Mouse (Mus musculus) forebrain, postnatal 0 days (tissue): ENCODE measurements at regions not wholly inside any gene's neighbourhood (a gene's known extent, or its start where the extent isn't known, plus 50 kb on each side); places are given as distances from the start of the nearest gene placed in this dataset.

Experiments used
- ATAC-seq: fragments of 200-750 bp; cut with Nextera tagmentation; 2 replicates; pipeline ENCODE4 v1.8.0; 2017; ENCODE audit warnings: mild to moderate bottlenecking, moderate library complexity
- DNase-seq: peaks from one replicate; pipeline ENCODE4 v3.0.0-alpha.2; 2015
- H3K27ac ChIP-seq: fragments of 300-500 bp; sonication (generic); 2 replicates; pipeline ENCODE4 v1.5.1; 2014; ENCODE audit warnings: low read depth, mild to moderate bottlenecking, antibody characterized with exemption, low read length, moderate library complexity, mixed read lengths
- H3K27me3 ChIP-seq: fragments of 300-500 bp; sonication (generic); 2 replicates; pipeline ENCODE4 v1.6.1; 2014; ENCODE audit warnings: mild to moderate bottlenecking, low read length, mixed read lengths; ENCODE audit not compliant: insufficient read depth
- H3K36me3 ChIP-seq: fragments of 300-500 bp; sonication (generic); 2 replicates; pipeline ENCODE4 v1.6.1; 2014; ENCODE audit warnings: mild to moderate bottlenecking, moderate library complexity; ENCODE audit not compliant: insufficient read depth
- H3K4me1 ChIP-seq: fragments of 300-500 bp; sonication (generic); 2 replicates; pipeline ENCODE4 v1.6.1; 2014; ENCODE audit warnings: antibody characterized with exemption; ENCODE audit not compliant: insufficient read depth
- H3K4me2 ChIP-seq: fragments of 300-500 bp; sonication (generic); 2 replicates; pipeline ENCODE4 v1.6.1; 2014; ENCODE audit warnings: low read depth, mild to moderate bottlenecking, moderate library complexity
- H3K4me3 ChIP-seq: fragments of 300-500 bp; sonication (generic); 2 replicates; pipeline ENCODE4 v1.5.1; 2014; ENCODE audit warnings: low read depth, low read length, mixed read lengths
- H3K9ac ChIP-seq: fragments of 300-500 bp; sonication (generic); 2 replicates; pipeline ENCODE4 v1.6.1; 2014; ENCODE audit warnings: mild to moderate bottlenecking
- H3K9me3 ChIP-seq: fragments of 300-500 bp; sonication (generic); 2 replicates; pipeline ENCODE4 v1.6.1; 2016; ENCODE audit warnings: low read length
- CTCF ChIP-seq: sonication (generic); IDR thresholded peaks from 2 replicates; pipeline ENCODE4 v1.5.1; 2016; ENCODE audit warnings: antibody characterized with exemption, control low read depth, low read depth
- WGBS: fragments of 180-500 bp; shearing (Covaris S2); extraction: QIAGEN DNeasy Blood & Tissue Kit; methylation state at CpG from one replicate; pipeline ENCODE4 v1.1.7; 2014; 5-methylcytosine and 5-hydroxymethylcytosine counted together

GRCm38 (mm10) chr9:31706688-31707087 is 206.6 kb downstream of the Barx2 start:
- H3K4me3 ChIP-seq = no peak overlapping the region
- WGBS = 65% methylated on average over 7 of the region's 7 CpGs
- DNase-seq = no peak
- H3K27ac ChIP-seq = no peak overlapping the region
- no peaks in the 10 kb centered on the region for H3K4me1 ChIP-seq
- no peaks in the 10 kb centered on the region for H3K9me3 ChIP-seq
- no peaks in the 10 kb centered on the region for H3K36me3 ChIP-seq
- no peak for TF ChIP-seq CTCF
- no peaks in the 10 kb centered on the region for H3K27me3 ChIP-seq
- no peak overlapping the region for H3K4me2 ChIP-seq
- H3K9ac ChIP-seq = no peak overlapping the region
- ATAC-seq = no peak

GRCm38 (mm10) chr9:31690921-31691475 is 222.3 kb downstream of the Barx2 start:
- no peak for DNase-seq
- H3K27me3 ChIP-seq = no peaks in the 10 kb centered on the region
- no peak overlapping the region for H3K9ac ChIP-seq
- H3K27ac ChIP-seq = no peak overlapping the region
- WGBS = 59% methylated on average over 7 of the region's 7 CpGs
- TF ChIP-seq CTCF = no peak
- no peaks in the 10 kb centered on the region for H3K9me3 ChIP-seq
- no peak for ATAC-seq
- 0 out of 2 replicates have a peak, but pooled peaks cover 4% of the 10 kb centered on the region for H3K4me1 ChIP-seq
- no peak overlapping the region for H3K4me3 ChIP-seq
- H3K36me3 ChIP-seq = no peaks in the 10 kb centered on the region
- no peak overlapping the region for H3K4me2 ChIP-seq

GRCm38 (mm10) chr9:31688398-31688705 is 224.1 kb upstream of the Tmem45b start:
- Histone ChIP-seq H3K4me2 (peak overlapping the region; percentile 37), H3K27ac (no peak overlapping the region), H3K4me1 (0 out of 2 replicates have a peak, but pooled peaks cover 4% of the 10 kb centered on the region), H3K36me3 (no peaks in the 10 kb centered on the region), H3K27me3 (no peaks in the 10 kb centered on the region), H3K9ac (no peak overlapping the region), H3K4me3 (no peak overlapping the region), H3K9me3 (no peaks in the 10 kb centered on the region)
- TF ChIP-seq CTCF = no peak
- 8% methylated on average over 3 of the region's 3 CpGs for WGBS
- ATAC-seq (no peak), DNase-seq (no peak)

GRCm38 (mm10) chr9:31687686-31688397 is 223.6 kb upstream of the Tmem45b start:
- Histone ChIP-seq H3K9ac (no peak overlapping the region), H3K4me1 (0 out of 2 replicates have a peak, but pooled peaks cover 4% of the 10 kb centered on the region), H3K9me3 (no peaks in the 10 kb centered on the region), H3K4me3 (no peak overlapping the region), H3K4me2 (peak overlapping the region; percentile 37), H3K27ac (no peak overlapping the region), H3K27me3 (no peaks in the 10 kb centered on the region), H3K36me3 (no peaks in the 10 kb centered on the region)
- no peak; the same call in 1 of the 2 replicates for ATAC-seq
- no peak for DNase-seq
- TF ChIP-seq CTCF = no peak
- WGBS = 23% methylated on average over 17 of the region's 17 CpGs

- TF ChIP-seq CTCF = no peak
- Histone ChIP-seq H3K4me1 (0 out of 2 replicates have a peak, but pooled peaks cover 4% of the 10 kb centered on the region), H3K27me3 (no peaks in the 10 kb centered on the region), H3K9me3 (no peaks in the 10 kb centered on the region), H3K4me2 (no peak overlapping the region), H3K4me3 (no peak overlapping the region), H3K9ac (no peak overlapping the region), H3K27ac (no peak overlapping the region), H3K36me3 (no peaks in the 10 kb centered on the region)
- 89% methylated on average over 5 of the region's 5 CpGs for WGBS
- DNase-seq = no peak
- no peak for ATAC-seq
Observed at GRCm38 (mm10) chr9:31686466-31686865, 222.2 kb upstream of the Tmem45b start.

- no peaks in the 10 kb centered on the region for H3K9me3 ChIP-seq
- no peak overlapping the region for H3K4me2 ChIP-seq
- H3K36me3 ChIP-seq = no peaks in the 10 kb centered on the region
- H3K27me3 ChIP-seq = no peaks in the 10 kb centered on the region
- no peak overlapping the region for H3K4me3 ChIP-seq
- 0 out of 2 replicates have a peak, but pooled peaks cover 4% of the 10 kb centered on the region for H3K4me1 ChIP-seq
- no peak for TF ChIP-seq CTCF
- no peak overlapping the region for H3K27ac ChIP-seq
- no peak for DNase-seq
- no peak overlapping the region for H3K9ac ChIP-seq
- ATAC-seq = peak; percentile 10; the same call in 1 of the 2 replicates
- 34% methylated on average over 8 of the region's 8 CpGs for WGBS
Observed at GRCm38 (mm10) chr9:31684812-31685188, 220.5 kb upstream of the Tmem45b start.

- H3K27me3 ChIP-seq = no peaks in the 10 kb centered on the region
- no peaks in the 10 kb centered on the region for H3K36me3 ChIP-seq
- ATAC-seq = no peak
- H3K4me1 ChIP-seq = 0 out of 2 replicates have a peak, but pooled peaks cover 4% of the 10 kb centered on the region
- no peak overlapping the region for H3K9ac ChIP-seq
- no peak for TF ChIP-seq CTCF
- H3K4me2 ChIP-seq = no peak overlapping the region
- no peak overlapping the region for H3K4me3 ChIP-seq
- H3K27ac ChIP-seq = no peak overlapping the region
- WGBS = 26% methylated on average over 15 of the region's 18 CpGs
- no peak for DNase-seq
- H3K9me3 ChIP-seq = no peaks in the 10 kb centered on the region
Observed at GRCm38 (mm10) chr9:31684099-31684811, 220.0 kb upstream of the Tmem45b start.
